ENCODE assay signal across 18 mouse cellular contexts in genomic region chr7:100993166-100993565, GRCm38 (mm10). TPM values are rescaled to one million over a fixed set of nuclear protein-coding genes. Genes with fewer than 3 reads are reported as not detected.
DNase-seq lines count a peak whose midpoint lies in the region; ATAC-seq and TF ChIP-seq lines count a peak whose summit lies in the region.
"Had no signal": no experiment of that assay in that cellular context is flagged by ENCODE, and none has a peak within 500 bp of the region (broad histone marks: within the 10 kb centered on the region; RNA-seq: fewer than 3 reads in every experiment).

No protein-coding gene starts in this region.

- H3K4me2 ChIP-seq in heart, postnatal 0 days (ENCODE audit: low read depth, low read length): no peak overlapping the region
- H3K4me2 ChIP-seq: hindbrain, embryonic 15.5 days had no signal

- 53% methylated on average over 4 of the region's 4 CpGs for WGBS in heart, postnatal 0 days

- peak; percentile 33 for DNase-seq in kidney, adult 9 months
- no peak for DNase-seq in kidney, adult 18-20 months
- peak; percentile 65 to 73 for DNase-seq in gastrocnemius, adult 8-10 months (ENCODE audit: low spot score in 2 of 2)
- peak; percentile 61 for DNase-seq in heart, postnatal 0 days (ENCODE audit: low spot score)
- peak; percentile 74 for DNase-seq in lung, postnatal 36 days
- no peak for DNase-seq in right cerebral cortex, postnatal 36 days (ENCODE audit: low spot score in 2 of 2)
- DNase-seq in right cerebral cortex, postnatal 4 days: no peak
- no peak for DNase-seq in ovary, postnatal 10 days (ENCODE audit: low spot score)
- DNase-seq: adrenal gland, adult 8-10 months; cerebellum, adult 8-10 months; forebrain, postnatal 0 days; layer of hippocampus, adult 9-11 months; midbrain, embryonic 14.5 days had no signal

- no peak for TF ChIP-seq CTCF in heart, postnatal 0 days (IDR thresholded peaks at IDR 0.05; ENCODE audit: low read depth)

- no peaks in the 10 kb centered on the region for H3K27me3 ChIP-seq in heart, postnatal 0 days (ENCODE audit: control insufficient read depth, insufficient read depth, low read length)
- H3K27me3 ChIP-seq: hindbrain, embryonic 15.5 days; Patski had no signal

- no peak overlapping the region for H3K9ac ChIP-seq in heart, postnatal 0 days (replicated peaks; ENCODE audit: low read depth, low read length)
- H3K9ac ChIP-seq: forebrain, postnatal 0 days; hindbrain, embryonic 15.5 days had no signal

- TF ChIP-seq EP300 in heart, postnatal 0 days (IDR thresholded peaks at IDR 0.05; ENCODE audit: low read depth): peak; percentile 81

- peaks cover 4% of the 10 kb centered on the region for H3K36me3 ChIP-seq in heart, postnatal 0 days (replicated peaks; ENCODE audit: control insufficient read depth, insufficient read depth, low read length)
- H3K36me3 ChIP-seq: hindbrain, embryonic 15.5 days; limb, embryonic 10.5 days had no signal

- peak overlapping the region; percentile 92 for H3K27ac ChIP-seq in heart, postnatal 0 days (ENCODE audit: low read depth)
- H3K27ac ChIP-seq: hindbrain, embryonic 15.5 days; limb, embryonic 10.5 days had no signal

- no peak overlapping the region for H3K4me3 ChIP-seq in heart, postnatal 0 days (ENCODE audit: low read depth, low read length)
- H3K4me3 ChIP-seq: hindbrain, embryonic 15.5 days; limb, embryonic 10.5 days had no signal

- ATAC-seq in heart, postnatal 0 days (ENCODE audit: insufficient read depth, low read depth): peak; percentile 72
- ATAC-seq: CD4-positive, CD25-positive, alpha-beta regulatory T cell, adult 4 months; forebrain, postnatal 0 days; Patski had no signal

- no peaks in the 10 kb centered on the region for H3K9me3 ChIP-seq in heart, postnatal 0 days (replicated peaks; ENCODE audit: control insufficient read depth, low read length)
- H3K9me3 ChIP-seq: hindbrain, embryonic 15.5 days; limb, embryonic 10.5 days had no signal

- H3K4me1 ChIP-seq in heart, postnatal 0 days (ENCODE audit: control insufficient read depth, insufficient read depth): peaks cover 18% of the 10 kb centered on the region
- H3K4me1 ChIP-seq: hindbrain, embryonic 15.5 days had no signal

RNA-seq across cellular contexts. Expression of gene P2ry6, which starts 18.7 kb away (rescaled TPM):
- 1 to 10 TPM in 2 of 4 experiments, under 1 TPM in 2; 0.53 to 1.2 (median 0.94) TPM for total RNA-seq in gastrocnemius, adult 8-10 months (2022)
- total RNA-seq in heart, postnatal 0 days (2014; rRNA removed; ENCODE audit: low replicate concordance): 1.0 and 4.5 TPM in 2 replicates
- 3.5 and 3.9 TPM in 2 replicates for polyA plus RNA-seq in heart, postnatal 0 days (2015; fragmentation: Nextera tagmentation; extraction: Ambion mirVana)
- polyA plus RNA-seq: CD4-positive, CD25-positive, alpha-beta regulatory T cell, adult 4 months had no signal

RNA-seq across cellular contexts. Expression of gene P2ry2, which starts 19.5 kb away (rescaled TPM):
- 10 to 100 TPM; 25.4 to 36.1 (median 33.0) TPM for total RNA-seq in gastrocnemius, adult 8-10 months (2022)
- total RNA-seq in heart, postnatal 0 days (2014; rRNA removed; ENCODE audit: low replicate concordance): 8.0 and 12.9 TPM in 2 replicates
- polyA plus RNA-seq in heart, postnatal 0 days (2015; fragmentation: Nextera tagmentation; extraction: Ambion mirVana): 3.0 and 3.8 TPM in 2 replicates
- polyA plus RNA-seq: CD4-positive, CD25-positive, alpha-beta regulatory T cell, adult 4 months; neural tube, embryonic 14.5 days had no signal

Comparison
In these comparisons a context has a peak if more than half of its experiments do, and no peak if none do; other contexts are left out.
1. DNase-seq: peak in kidney, adult 9 months (single experiment), gastrocnemius, adult 8-10 months (2 of 2), heart, postnatal 0 days (single experiment) and lung, postnatal 36 days (single experiment); none in kidney, adult 18-20 months (single experiment), right cerebral cortex, postnatal 36 days (0 of 2), right cerebral cortex, postnatal 4 days (single experiment) and ovary, postnatal 10 days (single experiment).